Mouse (Mus musculus) adipocyte (in vitro differentiated cells): ENCODE results near the gene Gipc3.

Experiments
- DNase-seq: peaks from one replicate; pipeline ENCODE4 v3.0.0-alpha.2; 2016; ENCODE audit warnings: low spot score

The Gipc3 gene

GRCm38 (mm10) chr10:81321436-81321835 lies 21.6 kb downstream of the Gipc3 start:
- DNase-seq = peak; percentile 51

- peak; percentile 100 for DNase-seq
Measured at GRCm38 (mm10) chr10:81320550-81321347, 22.3 kb downstream of the Gipc3 start, which contains the start of gene Cactin. Gene Cactin, plus strand, starts transcription at chr10:81321103.

- DNase-seq = peak; percentile 43
Measured at GRCm38 (mm10) chr10:81319741-81320549, 23.1 kb downstream of the Gipc3 start.

- DNase-seq = peak; percentile 32
Measured at GRCm38 (mm10) chr10:81319330-81319699, 23.8 kb downstream of the Gipc3 start.

- peak; percentile 93 for DNase-seq
Measured at GRCm38 (mm10) chr10:81318589-81319329, 24.3 kb downstream of the Gipc3 start.

- no peak for DNase-seq
Measured at GRCm38 (mm10) chr10:81317273-81317672, 25.8 kb downstream of the Gipc3 start.

GRCm38 (mm10) chr10:81316338-81317060 lies 26.6 kb downstream of the Gipc3 start:
- DNase-seq = no peak

- DNase-seq = no peak
Measured at GRCm38 (mm10) chr10:81315587-81315986, 27.5 kb downstream of the Gipc3 start.

- no peak for DNase-seq
Measured at GRCm38 (mm10) chr10:81314201-81314600, 28.9 kb downstream of the Gipc3 start.

- no peak for DNase-seq
Measured at GRCm38 (mm10) chr10:81313581-81313980, 29.5 kb downstream of the Gipc3 start.

- DNase-seq = no peak
Measured at GRCm38 (mm10) chr10:81309571-81309970, 33.5 kb downstream of the Gipc3 start.

GRCm38 (mm10) chr10:81306837-81307682 lies 36.0 kb downstream of the Gipc3 start:
- DNase-seq = no peak

GRCm38 (mm10) chr10:81306173-81306668 lies 36.8 kb downstream of the Gipc3 start:
- DNase-seq = no peak

- DNase-seq = no peak
Measured at GRCm38 (mm10) chr10:81305663-81306062, 37.4 kb downstream of the Gipc3 start.

- peak; percentile 41 for DNase-seq
Measured at GRCm38 (mm10) chr10:81304597-81305238, 38.3 kb downstream of the Gipc3 start.

- no peak for DNase-seq
Measured at GRCm38 (mm10) chr10:81303761-81304160, 39.3 kb downstream of the Gipc3 start.

- no peak for DNase-seq
Measured at GRCm38 (mm10) chr10:81303258-81303657, 39.8 kb downstream of the Gipc3 start.

- no peak for DNase-seq
Measured at GRCm38 (mm10) chr10:81302781-81303218, 40.3 kb downstream of the Gipc3 start.

GRCm38 (mm10) chr10:81302288-81302687 lies 40.8 kb downstream of the Gipc3 start:
- no peak for DNase-seq

GRCm38 (mm10) chr10:81301321-81301720 lies 41.7 kb downstream of the Gipc3 start:
- DNase-seq = no peak
